Mouse (Mus musculus) embryo, embryonic 11.5 days (tissue): ENCODE measurements around the gene Gm5415.
"Not testable (repeated sequence)": the region's sequence is repeated elsewhere in the genome, so short reads cannot be mapped to it uniquely, and the experiment has no call there.

ENCODE experiments used
- DNase-seq: peaks from one replicate; pipeline ENCODE4 v3.0.0-alpha.2; 2012; ENCODE audit warnings: low read depth, low spot score

Gene Gm5415

DNA sequence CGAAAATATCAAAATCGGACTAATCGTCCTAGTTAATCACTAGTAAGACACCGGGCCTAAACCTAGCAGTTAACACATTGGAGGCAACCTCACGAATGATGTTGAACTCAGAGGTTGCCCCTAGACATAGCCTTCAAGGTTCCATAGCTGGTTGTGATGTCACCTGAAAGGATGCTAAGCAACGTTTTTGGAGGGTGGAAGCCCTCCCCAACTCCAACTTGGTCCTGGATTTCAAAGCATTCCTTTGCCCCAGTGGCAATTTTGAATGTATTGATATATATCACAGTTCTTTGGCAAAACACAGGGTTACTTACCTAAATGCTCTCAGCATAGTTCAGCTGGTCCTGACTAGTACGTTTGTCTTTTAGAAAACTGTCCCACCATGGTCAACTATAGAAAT lies at the start of gene Gm5415:
Gm5415 (minus strand) TSS at position 101 of the 400 bp plus-strand sequence.
- DNase-seq = not testable (repeated sequence)

DNA sequence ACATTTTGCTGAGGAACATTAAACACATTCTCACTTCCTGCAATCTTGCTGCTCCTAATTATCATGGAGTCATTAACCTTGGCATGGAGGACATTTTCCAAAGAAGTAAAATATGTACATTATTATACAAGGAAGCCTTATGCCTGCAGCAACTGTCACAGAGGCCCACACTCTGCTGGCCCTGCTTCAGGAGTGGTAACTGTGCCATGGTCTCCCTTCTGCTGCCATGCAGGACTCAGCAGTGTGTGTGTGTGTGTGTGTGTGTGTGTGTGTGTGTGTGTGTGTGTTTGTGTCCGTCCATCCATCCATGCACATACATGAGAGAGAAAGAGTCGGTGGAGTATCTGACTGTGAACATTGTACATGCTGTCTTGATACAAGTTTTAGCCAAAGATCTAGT lies 21.8 kb upstream of the Gm5415 start:
- no peak for DNase-seq

DNA sequence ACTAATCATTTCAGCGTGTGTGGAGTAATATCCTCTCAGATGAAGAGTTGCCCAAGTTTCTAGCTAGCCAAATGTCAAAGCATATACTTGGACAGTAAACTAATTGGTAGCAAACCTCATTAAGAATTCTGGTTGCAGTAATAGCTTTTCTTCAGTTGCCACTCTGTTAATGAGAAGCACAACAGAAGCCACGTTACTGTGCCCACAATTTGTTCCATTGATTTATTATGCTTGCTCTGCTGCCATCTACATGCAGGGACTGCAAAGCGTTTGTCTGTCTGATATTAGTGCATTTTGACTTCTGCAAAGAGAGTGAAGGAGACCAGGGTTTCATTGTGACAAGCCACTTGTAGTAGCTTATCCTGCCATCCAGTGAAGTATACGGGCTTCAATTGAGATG lies 6.8 kb upstream of the Gm5415 start:
- DNase-seq = no peak

DNA sequence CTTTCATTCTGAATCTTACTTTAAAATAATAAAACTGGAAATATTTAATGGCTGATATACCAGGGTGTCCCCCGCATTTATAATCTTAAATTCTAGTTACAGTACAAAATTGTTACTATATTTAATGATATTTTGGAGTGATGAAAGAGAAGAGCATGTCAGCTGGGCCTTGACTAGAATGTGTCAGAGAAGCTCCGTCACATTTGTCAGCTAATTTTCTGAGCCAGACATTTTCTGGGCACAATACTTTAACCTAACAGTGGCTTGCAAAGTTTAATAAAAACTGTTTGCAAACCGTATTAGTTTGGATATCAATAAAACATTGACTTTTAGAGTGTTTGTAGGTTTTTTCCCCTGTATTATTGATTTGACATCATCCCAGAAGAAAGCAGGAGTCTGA lies 6.4 kb upstream of the Gm5415 start:
- no peak for DNase-seq

DNA sequence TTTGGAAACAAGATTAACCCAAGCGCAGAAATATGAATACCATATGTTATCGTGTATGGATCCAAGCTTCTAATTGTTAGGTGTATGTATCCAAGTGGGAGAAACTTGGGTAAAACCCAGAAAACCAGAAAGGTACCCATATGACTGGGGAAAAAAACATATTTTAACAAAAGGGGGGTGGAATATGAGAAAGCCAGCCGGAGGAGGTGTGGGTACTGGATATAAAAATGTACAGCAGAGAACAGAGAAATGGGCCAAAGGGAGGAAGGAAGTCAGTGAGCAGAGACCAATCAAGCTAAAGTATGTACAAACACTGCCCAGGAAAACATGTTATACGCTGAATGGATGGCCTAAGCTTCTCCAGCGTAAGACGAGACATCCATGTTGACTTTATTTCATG lies 43.7 kb downstream of the Gm5415 start:
- DNase-seq = no peak
